Mouse (Mus musculus) midbrain, embryonic 13.5 days (tissue): ENCODE results near the gene Insc. TPM values are rescaled to one million over a fixed set of nuclear protein-coding genes. Genes with fewer than 3 reads are reported as not detected.

ENCODE experiments used
- ATAC-seq: fragments of 200-750 bp; cut with Nextera tagmentation; 2 replicates; pipeline ENCODE4 v1.8.0; 2017; ENCODE audit warnings: mild to moderate bottlenecking, moderate TSS enrichment, moderate library complexity
- H3K27ac ChIP-seq: fragments of 300-500 bp; sonication (generic); 2 replicates; pipeline ENCODE4 v1.5.1; 2015; ENCODE audit warnings: inconsistent platforms, mild to moderate bottlenecking, moderate library complexity
- H3K27me3 ChIP-seq: fragments of 300-500 bp; sonication (generic); 2 replicates; pipeline ENCODE4 v1.6.1; 2015; ENCODE audit warnings: mild to moderate bottlenecking, inconsistent platforms
- H3K36me3 ChIP-seq: fragments of 300-500 bp; sonication (generic); 2 replicates; pipeline ENCODE4 v1.6.1; 2015; ENCODE audit warnings: mild to moderate bottlenecking, inconsistent platforms
- H3K4me1 ChIP-seq: fragments of 300-500 bp; sonication (generic); replicated peaks from 2 replicates; pipeline ENCODE4 v1.6.1; 2015; ENCODE audit warnings: inconsistent platforms
- H3K4me2 ChIP-seq: fragments of 300-500 bp; sonication (generic); replicated peaks from 2 replicates; pipeline ENCODE4 v1.6.1; 2015; ENCODE audit warnings: moderate library complexity, mild to moderate bottlenecking, inconsistent platforms
- H3K4me3 ChIP-seq: fragments of 300-500 bp; sonication (generic); replicated peaks from 2 replicates; pipeline ENCODE4 v1.5.1; 2015; ENCODE audit warnings: mild to moderate bottlenecking, inconsistent platforms
- H3K9ac ChIP-seq: fragments of 300-500 bp; sonication (generic); replicated peaks from 2 replicates; pipeline ENCODE4 v1.6.1; 2015; ENCODE audit warnings: mild to moderate bottlenecking, inconsistent platforms
- H3K9me3 ChIP-seq: fragments of 300-500 bp; sonication (generic); 2 replicates; pipeline ENCODE4 v1.6.1; 2016; ENCODE audit warnings: mild to moderate bottlenecking, inconsistent platforms
- WGBS: fragments of 180-500 bp; shearing (Covaris S2); methylation state at CpG from one replicate; pipeline ENCODE4 v1.1.7; 2015; 5-methylcytosine and 5-hydroxymethylcytosine counted together
- polyA plus RNA-seq: library from polyadenylated mRNA; unstranded; fragments of >200 nt; fragmentation: Nextera tagmentation; extraction: Ambion mirVana; gene quantifications from 2 replicates; pipeline ENCODE4 v1.2.1, GENCODE M21; 2015

Insc gene
- polyA plus RNA-seq, 1 experiment from 2014 or later: 1.7 TPM

DNA sequence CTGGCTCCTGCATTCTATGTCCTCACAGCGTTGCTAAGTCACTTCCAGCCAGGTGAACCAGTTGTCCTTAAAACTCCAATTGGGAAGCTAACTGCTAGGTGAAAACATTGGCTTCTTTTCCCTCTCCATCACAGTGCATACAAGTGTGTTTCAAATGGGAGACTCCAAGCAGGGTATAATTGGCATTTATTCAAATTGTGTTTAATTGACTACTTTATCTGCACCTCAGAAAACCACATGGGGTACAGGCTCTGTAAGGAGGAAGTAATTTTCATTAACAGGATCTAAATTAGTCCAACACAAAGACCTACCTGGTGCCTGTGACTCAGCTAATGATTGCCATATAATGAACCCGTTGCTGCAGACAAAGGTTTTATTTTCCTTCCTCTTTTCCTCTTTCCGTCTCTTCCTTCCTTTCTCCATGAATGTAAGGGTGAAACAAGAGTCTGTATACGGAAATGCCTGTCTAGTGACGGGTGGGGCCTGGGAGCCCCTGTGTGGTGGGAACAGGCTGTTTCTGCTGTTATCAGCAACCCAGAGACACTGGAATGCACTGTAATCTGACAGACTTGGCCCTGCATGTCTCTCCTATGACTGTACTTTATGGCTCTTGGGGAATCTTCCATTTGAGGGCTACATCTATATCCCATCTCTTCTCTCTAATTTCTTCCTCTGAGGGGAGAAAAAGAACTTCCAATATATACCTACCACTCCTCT lies 96.7 kb downstream of the Insc start:
- Histone ChIP-seq H3K9ac (no peak overlapping the region), H3K36me3 (no peaks in the 10 kb centered on the region), H3K4me3 (no peak overlapping the region), H3K27ac (no peak overlapping the region), H3K27me3 (no peaks in the 10 kb centered on the region), H3K9me3 (no peaks in the 10 kb centered on the region), H3K4me2 (no peak overlapping the region), H3K4me1 (peaks cover 15% of the 10 kb centered on the region)
- ATAC-seq: no peak
- 61% methylated on average over 5 of the region's 5 CpGs for WGBS

DNA sequence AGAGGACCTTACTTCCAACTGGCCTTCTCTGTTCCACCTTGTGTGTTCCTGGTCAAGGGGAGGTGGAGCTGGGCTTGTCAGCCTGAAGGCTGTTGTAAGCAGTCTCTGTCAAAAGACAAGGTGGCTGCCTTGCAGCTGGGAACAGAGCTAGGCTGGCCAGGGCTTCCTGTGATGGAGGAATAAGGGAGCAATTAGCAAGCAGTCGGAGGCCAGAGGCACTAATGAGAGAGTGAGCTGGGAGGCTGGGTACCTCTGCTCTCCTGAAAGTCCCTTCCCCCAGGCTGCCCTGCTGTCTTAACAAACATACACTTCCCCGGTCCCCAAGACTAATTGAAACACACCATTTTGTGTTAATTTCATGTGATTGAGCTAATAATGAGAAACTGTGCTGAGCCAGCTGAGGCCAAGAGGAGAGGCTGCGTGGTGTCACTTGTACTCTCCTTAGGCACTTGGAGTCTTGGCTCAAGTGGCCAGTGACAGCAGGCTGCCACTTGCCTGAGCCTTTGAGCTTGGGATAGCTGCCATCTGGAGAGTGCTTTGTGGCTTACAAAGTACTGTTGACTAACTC lies 99.2 kb downstream of the Insc start:
- Histone ChIP-seq H3K9me3 (no peaks in the 10 kb centered on the region), H3K27ac (peak overlapping the region; percentile 68; the same call in 1 of the 2 replicates), H3K4me1 (peaks cover 15% of the 10 kb centered on the region), H3K4me3 (no peak overlapping the region), H3K27me3 (no peaks in the 10 kb centered on the region), H3K36me3 (no peaks in the 10 kb centered on the region), H3K9ac (no peak overlapping the region), H3K4me2 (no peak overlapping the region)
- peak; percentile 90 for ATAC-seq
- 32% methylated on average over 3 of the region's 3 CpGs for WGBS

DNA sequence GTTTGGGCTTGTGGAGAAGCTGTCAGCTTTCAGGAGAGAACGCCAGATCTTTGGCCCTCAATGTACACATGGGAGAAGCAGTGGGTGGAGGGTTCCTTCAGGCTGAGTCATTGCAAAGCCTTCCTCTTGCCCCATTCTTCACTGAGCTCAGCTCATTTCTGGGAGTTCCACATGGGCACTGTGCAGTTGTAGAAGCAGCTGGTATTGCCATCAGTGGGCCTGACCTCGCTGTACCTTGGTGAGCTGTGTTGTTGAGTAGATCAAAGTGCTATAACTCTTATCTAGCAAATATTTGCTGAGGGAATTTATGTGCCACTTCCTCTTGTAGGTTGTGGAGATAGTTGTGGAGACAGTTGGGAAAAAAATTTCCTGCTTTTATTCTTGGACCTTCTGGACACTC lies 103.7 kb downstream of the Insc start:
- Histone ChIP-seq H3K27me3 (no peaks in the 10 kb centered on the region), H3K36me3 (no peaks in the 10 kb centered on the region), H3K27ac (no peak overlapping the region), H3K4me2 (no peak overlapping the region), H3K4me1 (peaks cover 8% of the 10 kb centered on the region), H3K9ac (no peak overlapping the region), H3K9me3 (no peaks in the 10 kb centered on the region), H3K4me3 (no peak overlapping the region)
- 90% methylated on average over 2 of the region's 2 CpGs for WGBS
- no peak for ATAC-seq

DNA sequence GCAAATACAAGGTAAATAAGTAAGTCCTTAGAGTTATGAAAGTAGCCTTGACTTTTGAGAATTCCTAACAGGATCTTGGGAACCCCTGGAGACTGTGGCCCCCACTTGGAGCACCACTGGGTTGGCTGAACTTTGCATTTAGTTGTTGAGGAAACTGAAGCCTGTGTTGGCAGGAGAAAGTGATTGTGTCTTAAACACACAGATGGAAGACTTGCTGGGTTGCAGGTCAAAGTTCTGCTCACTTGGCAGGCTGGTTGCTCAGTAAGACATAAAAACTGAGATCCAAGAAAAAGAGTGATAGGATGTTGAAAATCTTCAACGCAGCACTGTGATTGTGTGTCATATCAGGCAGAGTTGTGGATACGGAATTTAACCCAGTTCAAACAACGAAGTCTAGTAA lies 108.9 kb downstream of the Insc start:
- H3K4me1 ChIP-seq: 0 out of 2 replicates have a peak, but pooled peaks cover 6% of the 10 kb centered on the region
- H3K27ac ChIP-seq: no peak overlapping the region
- 96% methylated on average over 3 of the region's 3 CpGs for WGBS
- no peaks in the 10 kb centered on the region for H3K27me3 ChIP-seq
- no peak overlapping the region for H3K9ac ChIP-seq
- no peaks in the 10 kb centered on the region for H3K9me3 ChIP-seq
- H3K4me2 ChIP-seq: no peak overlapping the region
- ATAC-seq: no peak
- no peaks in the 10 kb centered on the region for H3K36me3 ChIP-seq
- H3K4me3 ChIP-seq: no peak overlapping the region

DNA sequence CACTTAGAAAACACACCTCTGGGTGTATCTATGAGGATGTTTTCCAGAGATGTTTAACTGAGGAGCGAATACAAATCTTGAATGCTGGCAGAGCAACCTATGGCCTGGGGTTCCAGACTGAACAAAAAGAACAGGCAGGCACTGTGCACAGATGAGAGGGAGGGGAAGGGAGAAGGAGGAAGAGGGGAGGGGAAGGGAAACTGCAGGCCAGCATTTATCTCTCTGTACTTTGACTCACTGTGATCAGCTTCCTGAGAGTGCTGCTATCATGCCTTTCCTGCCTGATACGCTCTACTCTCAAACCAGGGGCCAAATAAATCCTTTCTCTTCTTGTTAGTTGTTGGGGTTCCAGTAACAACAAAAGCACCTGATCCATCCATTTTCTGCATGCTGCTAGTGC lies 110.7 kb downstream of the Insc start:
- 55% methylated on average over 2 of the region's 2 CpGs for whole genome bisulfite sequencing
- Histone ChIP-seq H3K9ac (no peak overlapping the region), H3K4me2 (no peak overlapping the region), H3K4me1 (0 out of 2 replicates have a peak, but pooled peaks cover 6% of the 10 kb centered on the region), H3K27ac (no peak overlapping the region), H3K9me3 (no peaks in the 10 kb centered on the region), H3K36me3 (no peaks in the 10 kb centered on the region), H3K4me3 (no peak overlapping the region), H3K27me3 (no peaks in the 10 kb centered on the region)
- ATAC-seq: no peak

DNA sequence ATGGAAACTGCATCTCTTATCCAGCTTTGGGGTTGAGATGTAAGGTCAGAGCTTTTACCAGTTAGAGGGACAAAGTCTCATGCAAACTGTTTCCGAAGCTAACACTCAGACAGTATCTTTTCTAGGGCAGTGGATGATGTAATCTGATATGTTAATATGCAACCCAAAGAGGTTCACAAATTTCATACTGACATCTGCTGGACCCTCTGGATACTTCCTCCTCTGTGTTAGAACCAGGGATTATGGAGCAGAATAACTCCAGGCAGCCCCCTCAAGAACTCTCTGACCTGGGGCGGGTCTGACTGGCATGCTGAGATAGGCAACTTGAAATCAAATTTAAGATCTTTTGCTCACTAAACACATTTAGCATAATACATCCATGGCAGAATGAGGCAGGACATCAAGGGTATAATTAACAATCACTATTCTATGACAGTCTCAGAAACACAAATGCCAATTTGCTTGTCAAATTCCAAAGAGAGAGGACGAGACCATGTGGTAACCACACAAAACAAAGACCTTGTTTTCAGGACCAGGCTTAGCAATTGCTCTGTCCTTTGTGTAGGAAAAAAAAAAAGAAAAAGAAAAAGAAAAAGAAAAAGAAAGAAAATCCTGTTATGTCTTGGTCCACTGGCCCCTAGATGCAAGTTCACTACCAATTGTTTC lies 117.5 kb downstream of the Insc start:
- H3K4me3 ChIP-seq: no peak overlapping the region
- H3K4me2 ChIP-seq: no peak overlapping the region
- no peak overlapping the region for H3K27ac ChIP-seq
- H3K4me1 ChIP-seq: no peaks in the 10 kb centered on the region
- WGBS: 54% methylated on average over 3 of the region's 3 CpGs
- no peaks in the 10 kb centered on the region for H3K9me3 ChIP-seq
- H3K9ac ChIP-seq: no peak overlapping the region
- no peaks in the 10 kb centered on the region for H3K36me3 ChIP-seq
- no peaks in the 10 kb centered on the region for H3K27me3 ChIP-seq
- ATAC-seq: no peak

DNA sequence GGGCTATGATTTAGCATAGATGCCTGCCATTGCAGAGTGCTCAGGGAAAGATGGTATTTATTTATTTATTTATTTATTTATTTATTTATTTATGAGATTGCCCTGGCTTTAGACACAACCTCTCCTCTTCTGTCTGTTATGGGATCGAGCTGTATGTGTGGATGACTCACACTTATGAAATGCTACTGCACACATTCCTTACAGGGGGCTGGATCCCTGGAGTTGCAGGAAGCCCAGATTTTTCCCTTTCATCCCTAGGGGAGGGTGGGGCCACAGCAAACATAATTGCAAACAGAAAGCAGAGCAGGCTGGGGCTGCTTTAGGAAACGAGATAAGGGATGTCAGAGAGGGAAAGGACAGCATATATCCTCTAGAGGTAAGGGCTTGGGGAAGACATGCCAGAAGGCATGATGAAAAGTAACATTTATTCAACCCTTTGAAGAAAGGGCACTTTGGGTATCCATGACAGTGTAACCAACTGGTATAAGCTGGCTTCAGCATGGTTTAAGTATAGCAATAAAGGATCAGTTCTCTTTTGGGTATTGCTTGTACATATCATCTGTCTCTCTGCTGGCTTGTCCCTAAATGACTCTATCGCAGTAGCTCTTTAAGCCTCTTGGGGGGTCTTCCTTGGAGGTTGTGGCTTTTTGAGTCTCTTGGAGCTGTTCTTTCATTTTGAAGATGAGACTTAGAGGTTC lies 130.0 kb downstream of the Insc start:
- Histone ChIP-seq H3K9me3 (no peaks in the 10 kb centered on the region), H3K9ac (no peak overlapping the region), H3K36me3 (no peaks in the 10 kb centered on the region), H3K4me1 (peaks cover 3% of the 10 kb centered on the region; the same call in 1 of the 2 replicates), H3K27ac (no peak overlapping the region), H3K27me3 (no peaks in the 10 kb centered on the region), H3K4me3 (no peak overlapping the region), H3K4me2 (no peak overlapping the region)
- peak; percentile 56 for ATAC-seq
- WGBS: 64% methylated on average over 3 of the region's 3 CpGs

DNA sequence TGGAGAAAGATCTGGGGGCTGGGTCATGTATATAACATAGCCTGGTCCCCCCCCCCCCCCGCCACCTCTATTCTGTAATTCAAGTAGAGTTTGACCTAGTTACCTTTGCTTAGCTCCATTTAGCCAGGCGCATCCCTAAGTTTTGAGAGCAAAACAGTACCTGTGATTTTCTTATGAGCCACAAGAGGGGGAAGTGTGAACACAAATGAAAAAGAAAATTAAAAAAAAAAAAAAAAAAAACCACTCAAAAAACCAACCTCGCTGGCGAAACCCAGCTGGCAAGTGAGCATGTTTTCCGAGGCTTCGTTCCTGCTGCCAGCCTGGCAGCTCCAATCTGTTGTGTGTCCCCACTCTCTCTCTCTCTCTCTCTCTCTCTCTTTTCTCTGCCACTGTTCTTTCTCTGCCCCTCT lies 130.5 kb downstream of the Insc start:
- WGBS: 23% methylated on average over 6 of the region's 6 CpGs
- Histone ChIP-seq H3K27ac (no peak overlapping the region), H3K27me3 (no peaks in the 10 kb centered on the region), H3K4me3 (no peak overlapping the region), H3K36me3 (no peaks in the 10 kb centered on the region), H3K9me3 (no peaks in the 10 kb centered on the region), H3K4me1 (peaks cover 3% of the 10 kb centered on the region; the same call in 1 of the 2 replicates), H3K4me2 (no peak overlapping the region), H3K9ac (no peak overlapping the region)
- peak; percentile 40; the same call in 1 of the 2 replicates for ATAC-seq

DNA sequence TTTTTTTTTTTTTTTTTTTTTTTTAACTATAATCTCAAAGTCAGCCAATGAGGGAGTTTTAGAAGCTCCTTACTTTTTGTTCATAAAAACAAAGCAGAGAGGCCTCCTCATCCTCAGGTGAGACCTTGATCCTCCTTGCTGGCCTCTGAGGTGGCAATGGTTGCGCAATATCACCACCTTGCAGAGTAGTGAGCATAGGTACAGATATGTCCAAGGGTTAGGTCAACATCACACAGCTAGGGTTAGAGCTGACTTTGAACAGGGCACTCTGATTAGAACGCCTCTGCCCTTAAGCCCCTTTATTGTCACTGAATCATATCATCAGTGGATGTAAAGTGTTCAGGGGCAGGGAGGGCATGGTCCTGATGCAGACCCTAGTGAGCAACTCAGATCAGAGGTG lies 131.1 kb downstream of the Insc start:
- peak; percentile 27; the same call in 1 of the 2 replicates for ATAC-seq

DNA sequence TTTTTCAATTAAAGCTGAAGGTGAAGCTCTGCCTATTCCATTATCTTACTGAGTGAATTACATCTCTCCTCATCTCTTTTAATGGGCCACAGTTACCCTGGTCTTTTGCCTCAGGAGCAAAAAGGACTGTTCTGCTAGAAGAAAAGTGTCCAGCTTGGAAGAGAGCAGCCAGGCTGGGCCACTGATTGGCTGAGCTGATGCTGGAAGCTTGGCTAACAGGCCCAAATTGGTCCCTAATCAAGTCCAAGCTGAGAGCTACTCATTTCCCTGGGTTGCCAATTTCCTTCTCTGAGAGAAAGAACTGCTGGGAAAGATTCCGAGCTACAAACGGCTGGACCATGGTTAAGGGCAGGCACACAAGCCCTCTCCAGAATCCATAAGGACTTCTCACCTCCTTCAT lies 140.1 kb downstream of the Insc start:
- ATAC-seq: no peak
- H3K9ac ChIP-seq: no peak overlapping the region
- WGBS: 88% methylated on average over 2 of the region's 2 CpGs

More for the DNA sequence above, 131.1 kb downstream of the Insc start:
- WGBS: 86% methylated on average over 2 of the region's 2 CpGs
- Histone ChIP-seq H3K27ac (no peak overlapping the region), H3K9me3 (no peaks in the 10 kb centered on the region), H3K4me1 (peaks cover 3% of the 10 kb centered on the region; the same call in 1 of the 2 replicates), H3K27me3 (no peaks in the 10 kb centered on the region), H3K4me3 (no peak overlapping the region), H3K4me2 (no peak overlapping the region), H3K9ac (no peak overlapping the region), H3K36me3 (no peaks in the 10 kb centered on the region)

DNA sequence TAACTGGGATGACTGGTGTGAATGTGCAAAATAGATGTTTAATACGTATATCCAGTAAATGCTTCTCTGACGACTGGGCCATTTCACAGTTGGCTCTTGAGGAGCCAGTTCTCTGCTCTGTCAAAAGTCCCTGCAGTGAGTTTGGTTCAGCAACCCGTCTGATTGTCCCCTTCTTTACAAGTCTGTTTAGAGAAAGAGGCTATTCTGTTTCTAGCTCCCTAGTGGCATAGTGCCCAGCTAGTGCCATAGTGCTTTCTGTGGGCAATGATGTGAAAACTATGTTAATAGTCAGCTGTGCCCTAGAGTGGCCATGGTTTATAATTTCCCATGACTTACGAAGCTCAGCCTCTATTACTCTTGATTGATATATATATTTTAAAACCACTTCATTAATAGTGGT lies 143.4 kb downstream of the Insc start:
- H3K9me3 ChIP-seq: no peaks in the 10 kb centered on the region
- H3K27me3 ChIP-seq: no peaks in the 10 kb centered on the region
- H3K36me3 ChIP-seq: no peaks in the 10 kb centered on the region
- 72% methylated on average over 4 of the region's 4 CpGs for WGBS
- no peaks in the 10 kb centered on the region for H3K4me1 ChIP-seq
- no peak for ATAC-seq
- no peak overlapping the region for H3K9ac ChIP-seq
- no peak overlapping the region for H3K4me3 ChIP-seq
- H3K27ac ChIP-seq: no peak overlapping the region
- H3K4me2 ChIP-seq: no peak overlapping the region

More for the DNA sequence above, 140.1 kb downstream of the Insc start:
- Histone ChIP-seq H3K4me2 (no peak overlapping the region), H3K27me3 (no peaks in the 10 kb centered on the region), H3K9me3 (no peaks in the 10 kb centered on the region), H3K4me1 (no peaks in the 10 kb centered on the region), H3K4me3 (no peak overlapping the region), H3K36me3 (no peaks in the 10 kb centered on the region), H3K27ac (no peak overlapping the region)

DNA sequence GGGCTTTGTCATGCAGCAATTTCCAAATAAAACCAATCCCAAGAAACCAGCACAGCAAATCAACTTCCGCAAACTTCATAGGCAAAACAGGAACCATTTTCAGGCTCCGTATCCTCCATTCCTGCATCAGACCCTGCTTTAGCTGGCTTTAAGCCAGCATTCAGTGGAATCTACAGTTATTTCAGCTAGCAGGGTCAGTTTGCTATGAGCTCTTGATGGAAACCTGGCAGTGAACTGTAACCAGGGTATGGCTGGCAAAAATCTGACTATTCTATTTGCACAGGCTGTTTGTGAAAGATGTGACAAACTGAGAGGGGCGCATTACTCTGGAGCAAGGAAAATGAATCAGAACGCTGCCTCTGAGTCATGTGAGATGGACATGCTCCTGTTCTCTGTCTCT lies 146.7 kb downstream of the Insc start:
- H3K9ac ChIP-seq: no peak overlapping the region
- 92% methylated on average over 4 of the region's 4 CpGs for WGBS
- H3K27ac ChIP-seq: no peak overlapping the region
- no peak for ATAC-seq
- no peak overlapping the region for H3K4me2 ChIP-seq
- peaks cover 7% of the 10 kb centered on the region for H3K4me1 ChIP-seq
- no peaks in the 10 kb centered on the region for H3K36me3 ChIP-seq
- H3K9me3 ChIP-seq: no peaks in the 10 kb centered on the region
- no peak overlapping the region for H3K4me3 ChIP-seq
- H3K27me3 ChIP-seq: no peaks in the 10 kb centered on the region
